Mouse (Mus musculus) liver (tissue): ENCODE data around the gene Dcbld2.

Experiments
- DNase-seq: peaks from one replicate; pipeline ENCODE4 v3.0.0-alpha.2; 2020; ENCODE audit warnings: mixed read lengths

The Dcbld2 gene

GRCm38 (mm10) chr16:58496791-58497190, 88.5 kb downstream of the Dcbld2 start:
- no peak for DNase-seq

DNA sequence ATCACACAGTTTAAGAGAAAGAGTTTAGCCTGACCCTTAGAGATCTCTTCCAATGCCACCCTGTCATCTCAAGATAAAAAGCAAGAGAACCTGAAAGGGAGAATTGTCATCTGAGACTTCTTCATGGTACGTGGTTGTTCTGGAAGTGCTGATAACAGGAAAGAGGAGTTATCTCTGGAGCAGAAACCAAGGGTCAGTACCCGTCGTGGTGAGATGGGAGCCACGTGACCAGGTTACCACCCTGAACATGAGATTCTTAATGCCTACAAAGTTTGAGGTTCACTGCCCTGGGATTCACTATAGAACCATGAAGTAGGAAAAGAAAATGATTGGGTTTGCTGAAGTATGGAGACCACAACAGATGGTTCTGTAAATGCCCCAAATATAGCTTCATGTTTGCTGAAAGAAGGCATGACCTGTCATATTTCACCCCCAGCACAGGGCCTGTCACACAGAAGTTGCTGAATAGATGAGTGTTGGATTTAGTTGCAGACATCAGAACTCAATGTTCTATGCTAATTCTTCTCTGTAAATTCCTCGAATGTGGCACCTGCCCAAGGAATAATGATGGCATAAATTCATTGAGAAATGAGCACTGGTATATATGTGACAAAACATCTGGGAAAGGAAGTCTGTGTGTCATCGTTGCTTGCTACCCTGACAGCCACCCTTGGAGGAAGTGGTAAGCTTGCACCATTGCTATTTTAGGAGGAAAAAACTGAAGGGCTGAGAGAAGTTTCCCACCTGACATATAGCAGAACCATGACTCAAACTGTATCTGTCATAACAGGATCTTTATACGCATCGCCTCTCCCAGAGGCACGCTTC, 89.9 kb downstream of the Dcbld2 start:
- peak; percentile 86 for DNase-seq

- no peak for DNase-seq
These were observed 90.9 kb downstream of the Dcbld2 start for GRCm38 (mm10) chr16:58499172-58499584.

GRCm38 (mm10) chr16:58499650-58500049, 91.4 kb downstream of the Dcbld2 start:
- no peak for DNase-seq

- no peak for DNase-seq
These were observed 93.6 kb downstream of the Dcbld2 start for GRCm38 (mm10) chr16:58501760-58502301.

DNA sequence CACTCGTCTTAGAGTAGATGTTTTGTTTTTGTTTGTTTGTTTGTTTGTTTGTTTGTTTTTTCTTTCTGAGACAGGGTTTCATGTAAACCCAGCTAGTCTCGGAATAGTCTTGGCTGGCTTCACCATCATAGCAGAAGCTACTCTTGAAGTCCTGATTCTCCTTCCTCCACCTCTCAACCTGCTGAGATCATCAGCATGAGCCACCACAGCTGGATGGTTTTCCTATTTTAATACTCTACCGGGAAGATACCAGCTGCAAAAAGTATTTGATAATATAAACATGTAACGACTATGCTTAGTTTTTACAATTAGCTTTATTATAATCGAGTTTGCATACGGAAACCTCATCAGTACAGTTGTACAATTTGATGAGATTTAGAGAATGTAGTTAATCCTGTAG, 94.3 kb downstream of the Dcbld2 start:
- no peak for DNase-seq

GRCm38 (mm10) chr16:58504945-58505344, 96.7 kb downstream of the Dcbld2 start:
- no peak for DNase-seq

GRCm38 (mm10) chr16:58512181-58512761, 104.0 kb downstream of the Dcbld2 start:
- no peak for DNase-seq

DNA sequence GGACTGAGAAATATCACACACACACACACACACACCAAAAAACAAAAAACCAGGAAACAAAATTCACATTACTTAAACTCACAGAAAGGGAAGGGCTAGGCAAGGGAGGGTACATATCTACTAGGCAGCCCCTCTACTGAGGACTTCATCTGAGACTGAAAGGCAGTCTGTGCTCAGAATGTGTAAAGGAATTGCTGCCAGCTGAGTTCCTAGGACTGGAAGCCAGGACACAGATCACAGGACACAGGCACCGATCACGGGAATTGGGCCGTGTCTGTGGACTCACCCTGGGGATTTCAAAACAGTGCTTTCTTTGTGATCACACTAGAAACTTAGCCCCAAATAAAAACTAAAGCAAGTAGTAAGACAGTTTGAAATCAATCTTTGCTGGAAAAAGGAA, 104.6 kb downstream of the Dcbld2 start:
- no peak for DNase-seq

DNA sequence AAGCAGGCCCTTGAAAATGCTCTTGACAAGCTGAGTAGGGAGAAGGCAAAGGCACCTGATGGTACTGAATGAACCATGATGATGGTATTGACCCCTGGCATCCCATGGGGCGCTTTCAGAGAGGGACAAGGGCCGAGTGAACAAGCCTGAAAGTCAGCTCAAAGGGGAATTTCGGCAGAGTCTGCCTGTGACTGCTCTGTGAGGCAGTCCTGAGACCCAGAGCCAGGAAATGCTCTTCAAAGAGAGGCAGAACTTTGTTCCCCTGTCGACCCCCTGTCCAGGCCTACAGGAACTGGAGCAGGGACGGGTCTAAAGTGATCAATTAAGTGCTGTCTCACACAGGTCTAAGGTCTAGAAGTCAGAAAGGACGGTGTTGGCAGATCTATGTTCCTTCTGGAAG, 105.5 kb downstream of the Dcbld2 start:
- DNase-seq: no peak

DNA sequence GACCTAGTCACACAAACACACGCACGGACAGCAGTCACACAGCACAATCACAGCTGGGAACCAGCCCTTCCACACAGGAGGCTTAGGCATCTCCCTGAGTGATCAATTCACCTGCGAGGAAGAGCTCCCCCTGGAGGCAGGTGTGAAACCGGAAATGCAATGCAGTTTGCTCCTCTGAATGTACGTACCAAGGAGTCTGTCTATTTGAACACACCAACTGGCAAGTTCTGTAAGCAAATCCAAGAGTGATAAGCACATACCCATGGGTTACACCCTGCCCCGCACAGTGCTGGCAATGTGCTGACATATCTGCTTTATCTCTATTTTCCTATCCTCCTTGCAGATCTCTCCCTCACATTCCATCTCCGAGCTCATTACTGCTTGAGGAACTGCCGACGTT, 106.3 kb downstream of the Dcbld2 start:
- DNase-seq: peak; percentile 87

DNA sequence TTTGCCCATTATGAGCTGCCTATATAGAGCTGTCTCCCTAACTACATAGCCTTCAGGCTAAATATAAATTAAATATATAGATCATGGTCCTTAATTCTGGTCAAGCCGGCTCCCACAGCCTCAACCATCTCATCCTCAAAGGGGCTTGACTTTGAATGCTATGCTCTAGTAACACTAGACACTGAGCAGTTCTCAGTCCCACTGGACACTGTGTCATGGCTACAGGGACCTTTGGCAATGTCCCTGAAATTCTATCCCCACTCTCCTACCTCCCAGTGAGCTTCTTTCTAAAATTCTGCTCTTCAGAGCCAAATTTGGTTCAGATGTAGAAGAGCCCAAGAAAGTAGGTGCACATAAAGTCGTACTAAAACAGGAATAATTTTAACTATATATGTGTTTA, 107.9 kb downstream of the Dcbld2 start:
- no peak for DNase-seq

GRCm38 (mm10) chr16:58516960-58517798, 108.9 kb downstream of the Dcbld2 start:
- DNase-seq: no peak
